Mouse (Mus musculus): ENCODE measurements at regions not wholly inside any gene's neighbourhood (a gene's known extent, or its start where the extent isn't known, plus 50 kb on each side); places are given as distances from the start of the nearest gene placed in this dataset.

GRCm38 (mm10) chr10:45933631-45934310, 356.1 kb downstream of the Hace1 start:
- DNase-seq (ENCODE audit: extremely low read depth, insufficient read length, low spot score), result no peak

GRCm38 (mm10) chr10:45957686-45958085, 380.1 kb downstream of the Hace1 start:
- no peak for DNase-seq (ENCODE audit: extremely low read depth, insufficient read length, low spot score)

GRCm38 (mm10) chr10:45972240-45972639, 394.6 kb downstream of the Hace1 start:
- no peak for DNase-seq (ENCODE audit: extremely low read depth, insufficient read length, low spot score)

- no peak for DNase-seq (ENCODE audit: extremely low read depth, insufficient read length, low spot score)
These were observed 405.2 kb downstream of the Hace1 start for GRCm38 (mm10) chr10:45982731-45983274.

GRCm38 (mm10) chr10:45983671-45984335, 406.2 kb downstream of the Hace1 start:
- no peak for DNase-seq (ENCODE audit: extremely low read depth, insufficient read length, low spot score)

- no peak for DNase-seq (ENCODE audit: extremely low read depth, insufficient read length, low spot score)
These were observed 408.7 kb downstream of the Hace1 start for GRCm38 (mm10) chr10:45986341-45986740.

GRCm38 (mm10) chr10:46006319-46006718, 428.7 kb downstream of the Hace1 start:
- DNase-seq (ENCODE audit: extremely low read depth, insufficient read length, low spot score), result no peak

GRCm38 (mm10) chr10:46011916-46012596, 434.4 kb downstream of the Hace1 start:
- no peak for DNase-seq (ENCODE audit: extremely low read depth, insufficient read length, low spot score)

- no peak for DNase-seq (ENCODE audit: extremely low read depth, insufficient read length, low spot score)
These were observed 435.0 kb downstream of the Hace1 start for GRCm38 (mm10) chr10:46012599-46012998.

GRCm38 (mm10) chr10:46016295-46016694, 438.7 kb downstream of the Hace1 start:
- DNase-seq (ENCODE audit: extremely low read depth, insufficient read length, low spot score), result no peak

GRCm38 (mm10) chr10:46045474-46046093, 468.0 kb downstream of the Hace1 start:
- no peak for DNase-seq (ENCODE audit: extremely low read depth, insufficient read length, low spot score)

GRCm38 (mm10) chr10:46046094-46046749, 468.6 kb downstream of the Hace1 start:
- no peak for DNase-seq (ENCODE audit: extremely low read depth, insufficient read length, low spot score)

GRCm38 (mm10) chr10:46046890-46047414, 469.3 kb downstream of the Hace1 start:
- no peak for DNase-seq (ENCODE audit: extremely low read depth, insufficient read length, low spot score)

- no peak for DNase-seq (ENCODE audit: extremely low read depth, insufficient read length, low spot score)
These were observed 470.0 kb downstream of the Hace1 start for GRCm38 (mm10) chr10:46047591-46047990.

- peak; percentile 1 for DNase-seq (ENCODE audit: extremely low read depth, insufficient read length, low spot score)
These were observed 480.0 kb downstream of the Hace1 start for GRCm38 (mm10) chr10:46057362-46058198.

- no peak for DNase-seq (ENCODE audit: extremely low read depth, insufficient read length, low spot score)
These were observed 480.5 kb downstream of the Hace1 start for GRCm38 (mm10) chr10:46058199-46058472.

GRCm38 (mm10) chr10:46059285-46059684, 481.7 kb downstream of the Hace1 start:
- no peak for DNase-seq (ENCODE audit: extremely low read depth, insufficient read length, low spot score)

- no peak for DNase-seq (ENCODE audit: extremely low read depth, insufficient read length, low spot score)
These were observed 486.2 kb downstream of the Hace1 start for GRCm38 (mm10) chr10:46063831-46064230.

GRCm38 (mm10) chr10:46070766-46071165, 493.1 kb downstream of the Hace1 start:
- no peak for DNase-seq (ENCODE audit: extremely low read depth, insufficient read length, low spot score)

GRCm38 (mm10) chr10:46071220-46071619, 493.6 kb downstream of the Hace1 start:
- no peak for DNase-seq (ENCODE audit: extremely low read depth, insufficient read length, low spot score)

All from 3134 (cell line).